Mouse (Mus musculus) monocyte, adult 5-6 weeks (primary cell): Measurements from ENCODE around the gene Olfr1089. TPM values are rescaled to one million over a fixed set of nuclear protein-coding genes. Genes with fewer than 3 reads are reported as not detected.

Source experiments
- ATAC-seq: fragments of 153-309, 156-312 bp; replicated peaks from 2 replicates; pipeline ENCODE4 v1.8.0; 2017; ENCODE audit warnings: mild to moderate bottlenecking; ENCODE audit not compliant: low TSS enrichment, insufficient number of reproducible peaks, severe bottlenecking, poor library complexity, low FRiP score
- total RNA-seq: library from RNA; stranded (forward); fragments of 200-1000, 200-491, 200-594 nt; gene quantifications from 3 replicates; pipeline ENCODE4 v1.2.3, GENCODE M21; 2017

Olfr1089 gene
- not detected in 3 replicates for total RNA-seq

GRCm38 (mm10) chr2:86733601-86734000 lies at the start of gene Olfr1089:
TSS of gene Olfr1089 (minus strand) at chr2:86733701.
- no peak for ATAC-seq

GRCm38 (mm10) chr2:86782179-86782578 lies 48.7 kb upstream of the Olfr1089 start, which contains the start of gene Olfr1093:
TSS of gene Olfr1093 (plus strand) at chr2:86782479.
- no peak for ATAC-seq

GRCm38 (mm10) chr2:86761050-86761449 lies 27.5 kb upstream of the Olfr1089 start:
- no peak for ATAC-seq

- no peak for ATAC-seq
These were observed 25.4 kb upstream of the Olfr1089 start, which contains the start of gene Olfr1090 for GRCm38 (mm10) chr2:86758893-86759292. TSS of gene Olfr1090 (minus strand) at chr2:86758993.

- no peak for ATAC-seq
These were observed 35.2 kb downstream of the Olfr1089 start, which contains the start of gene Olfr1087 for GRCm38 (mm10) chr2:86698295-86698694. TSS of gene Olfr1087 (minus strand) at chr2:86698395.

Other genes starting within 250 kb of the Olfr1089 start
- gene Olfr228, start 246.3 kb downstream of the Olfr1089 start, total RNA-seq = not detected in 3 replicates
- gene Olfr1076, start 225.2 kb downstream of the Olfr1089 start, total RNA-seq = not detected in 3 replicates
- not detected in 3 replicates for gene Olfr1079, start 191.2 kb downstream of the Olfr1089 start, total RNA-seq
- not detected in 3 replicates for gene Olfr1080, start 175.5 kb downstream of the Olfr1089 start, total RNA-seq
- gene Olfr1082, start 134.7 kb downstream of the Olfr1089 start, total RNA-seq = not detected in 3 replicates
- gene Olfr1084, start 94.0 kb downstream of the Olfr1089 start, total RNA-seq = not detected in 3 replicates
- not detected in 3 replicates for gene Olfr1085, start 71.7 kb downstream of the Olfr1089 start, total RNA-seq
- gene Olfr1086, start 53.6 kb downstream of the Olfr1089 start, total RNA-seq = not detected in 3 replicates
- gene Olfr1087, start 35.3 kb downstream of the Olfr1089 start, total RNA-seq = not detected in 3 replicates
- gene Olfr1090, start 25.3 kb upstream of the Olfr1089 start, total RNA-seq = not detected in 3 replicates
- not detected in 3 replicates for gene Olfr1093, start 48.8 kb upstream of the Olfr1089 start, total RNA-seq
- gene Olfr141, start 76.3 kb upstream of the Olfr1089 start, total RNA-seq = not detected in 3 replicates
- gene Olfr1094, start 91.0 kb upstream of the Olfr1089 start, total RNA-seq = not detected in 3 replicates
- not detected in 3 replicates for gene Olfr1095, start 118.0 kb upstream of the Olfr1089 start, total RNA-seq
- not detected in 3 replicates for gene Gm13723, start 141.1 kb upstream of the Olfr1089 start, total RNA-seq
- gene Olfr1097, start 158.5 kb upstream of the Olfr1089 start, total RNA-seq = not detected in 3 replicates
- gene Olfr1098, start 190.8 kb upstream of the Olfr1089 start, total RNA-seq = not detected in 3 replicates
- gene Olfr1099, start 227.0 kb upstream of the Olfr1089 start, total RNA-seq = not detected in 3 replicates
- gene Olfr1100, start 246.3 kb upstream of the Olfr1089 start, total RNA-seq = not detected in 3 replicates